Mouse (Mus musculus) hindbrain, embryonic 11.5 days (tissue): Measurements from ENCODE around the gene Lrrfip2. TPM values are rescaled to one million over a fixed set of nuclear protein-coding genes. Genes with fewer than 3 reads are reported as not detected.

ENCODE experiments used
- ATAC-seq: fragments of 200-750 bp; cut with Nextera tagmentation; 2 replicates; pipeline ENCODE4 v1.8.0; 2017; ENCODE audit warnings: mild to moderate bottlenecking, moderate TSS enrichment, moderate library complexity; ENCODE audit not compliant: low FRiP score
- DNase-seq: peaks from one replicate; pipeline ENCODE4 v3.0.0-alpha.2; 2015; ENCODE audit warnings: low spot score
- H3K27ac ChIP-seq: fragments of 300-500 bp; sonication (generic); 2 replicates; pipeline ENCODE4 v1.5.1; 2014; ENCODE audit warnings: mild to moderate bottlenecking, low read depth, low read length
- H3K27me3 ChIP-seq: fragments of 300-500 bp; sonication (generic); 2 replicates; pipeline ENCODE4 v1.6.1; 2014; ENCODE audit warnings: mild to moderate bottlenecking, low read length, moderate library complexity, mixed read lengths; ENCODE audit not compliant: control insufficient read depth, insufficient read depth
- H3K36me3 ChIP-seq: fragments of 300-500 bp; sonication (generic); 2 replicates; pipeline ENCODE4 v1.6.1; 2014; ENCODE audit warnings: mild to moderate bottlenecking, low read length, moderate library complexity, mixed read lengths; ENCODE audit not compliant: control insufficient read depth, insufficient read depth
- H3K4me1 ChIP-seq: fragments of 300-500 bp; sonication (generic); replicated peaks from 2 replicates; pipeline ENCODE4 v1.6.1; 2014; ENCODE audit warnings: low read length, mixed read lengths; ENCODE audit not compliant: control insufficient read depth, insufficient read depth
- H3K4me2 ChIP-seq: fragments of 300-500 bp; sonication (generic); replicated peaks from 2 replicates; pipeline ENCODE4 v1.6.1; 2014; ENCODE audit warnings: mild to moderate bottlenecking, low read depth, low read length
- H3K4me3 ChIP-seq: fragments of 300-500 bp; sonication (generic); 2 replicates; pipeline ENCODE4 v1.5.1; 2014; ENCODE audit warnings: low read depth, low read length
- H3K9ac ChIP-seq: fragments of 300-500 bp; sonication (generic); 2 replicates; pipeline ENCODE4 v1.6.1; 2014; ENCODE audit warnings: low read depth, low read length
- H3K9me3 ChIP-seq: fragments of 300-500 bp; sonication (generic); 2 replicates; pipeline ENCODE4 v1.6.1; 2016; ENCODE audit warnings: low read length; ENCODE audit not compliant: control insufficient read depth
- WGBS: fragments of 180-500 bp; shearing (Covaris S2); extraction: QIAGEN DNeasy Blood & Tissue Kit; methylation state at CpG from one replicate; pipeline ENCODE4 v1.1.7; 2014; 5-methylcytosine and 5-hydroxymethylcytosine counted together
- polyA plus RNA-seq: library from polyadenylated mRNA; unstranded; fragments of >200 nt; fragmentation: Nextera tagmentation; extraction: Ambion mirVana; gene quantifications from 2 replicates; pipeline ENCODE4 v1.2.1, GENCODE M21; 2014

The Lrrfip2 gene
- polyA plus RNA-seq, 1 experiment from 2014 or later, result 57.4 TPM

DNA sequence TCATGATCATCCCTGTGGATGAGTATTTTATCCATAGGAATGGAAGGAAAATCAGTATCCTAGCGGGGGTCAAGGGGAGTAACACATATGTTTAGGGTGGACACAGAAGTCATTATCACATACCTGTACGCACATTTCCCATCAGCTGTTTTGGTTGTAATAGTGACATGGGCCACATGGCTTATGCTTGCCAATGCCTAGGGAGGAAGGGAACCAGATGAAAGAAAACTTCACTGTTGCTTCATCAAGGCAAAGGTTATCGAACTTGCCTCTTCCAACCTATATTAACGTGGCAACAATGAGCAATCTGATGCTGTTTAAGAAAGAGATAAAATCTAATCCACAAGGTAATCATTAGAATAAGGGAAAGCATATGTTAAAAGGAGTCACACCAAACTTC, 144.0 kb downstream of the Lrrfip2 start:
- H3K36me3 ChIP-seq, result no peaks in the 10 kb centered on the region

DNA sequence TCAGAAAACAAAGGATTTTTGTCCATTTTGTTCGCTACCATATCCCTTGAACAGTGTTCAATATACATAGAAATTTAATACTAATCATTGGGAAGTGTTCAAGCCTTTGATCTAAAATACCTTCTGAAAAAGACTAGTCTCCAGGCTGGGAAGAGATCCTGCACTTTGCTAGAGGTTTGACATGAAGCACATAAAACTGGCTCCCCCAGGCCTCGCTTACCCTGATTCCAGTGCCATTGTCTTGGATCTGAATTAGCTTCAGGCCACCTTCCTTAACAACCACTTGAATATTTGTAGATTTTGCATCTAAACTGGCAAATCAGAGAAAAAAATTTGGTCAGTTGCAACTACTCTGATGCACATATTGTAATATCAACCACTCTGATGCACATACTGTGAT, 150.6 kb downstream of the Lrrfip2 start:
- H3K9me3 ChIP-seq, result no peaks in the 10 kb centered on the region
- H3K4me3 ChIP-seq, result no peak overlapping the region
- no peak overlapping the region for H3K9ac ChIP-seq
- H3K27me3 ChIP-seq, result no peaks in the 10 kb centered on the region
- ATAC-seq, result no peak
- WGBS, result 95% methylated on average over 2 of the region's 2 CpGs
- no peak overlapping the region for H3K4me2 ChIP-seq
- peaks cover 4% of the 10 kb centered on the region; the same call in 1 of the 2 replicates for H3K4me1 ChIP-seq
- no peak overlapping the region for H3K27ac ChIP-seq
- no peak for DNase-seq
- no peaks in the 10 kb centered on the region for H3K36me3 ChIP-seq

More for the DNA sequence above, 144.0 kb downstream of the Lrrfip2 start:
- no peak overlapping the region for H3K4me2 ChIP-seq
- no peak overlapping the region for H3K4me3 ChIP-seq
- H3K27ac ChIP-seq, result no peak overlapping the region
- H3K4me1 ChIP-seq, result no peaks in the 10 kb centered on the region
- H3K27me3 ChIP-seq, result no peaks in the 10 kb centered on the region
- ATAC-seq (no peak), DNase-seq (no peak)
- 95% methylated on average over 4 of the region's 4 CpGs for WGBS
- H3K9ac ChIP-seq, result no peak overlapping the region
- H3K9me3 ChIP-seq, result no peaks in the 10 kb centered on the region

DNA sequence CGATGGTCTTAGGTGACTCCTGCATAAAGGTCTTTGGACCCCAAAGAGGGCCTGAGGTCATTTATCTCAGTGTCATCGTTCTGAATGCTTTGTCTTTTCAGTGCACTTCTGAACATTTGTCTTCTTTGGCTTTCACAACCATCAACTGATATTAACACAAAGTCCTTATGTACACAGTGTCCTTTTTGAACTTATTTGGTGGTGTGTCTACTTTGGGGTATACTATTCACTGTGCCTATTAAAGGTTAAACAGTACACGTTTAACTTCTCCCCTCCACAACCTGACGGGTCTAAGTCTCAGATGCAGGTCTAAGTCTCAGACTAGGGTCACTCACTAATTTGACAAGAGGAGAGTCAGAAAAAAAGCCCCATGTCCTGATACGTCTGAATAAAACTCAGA, 153.2 kb downstream of the Lrrfip2 start:
- WGBS, result 11% methylated on average over 5 of the region's 5 CpGs

DNA sequence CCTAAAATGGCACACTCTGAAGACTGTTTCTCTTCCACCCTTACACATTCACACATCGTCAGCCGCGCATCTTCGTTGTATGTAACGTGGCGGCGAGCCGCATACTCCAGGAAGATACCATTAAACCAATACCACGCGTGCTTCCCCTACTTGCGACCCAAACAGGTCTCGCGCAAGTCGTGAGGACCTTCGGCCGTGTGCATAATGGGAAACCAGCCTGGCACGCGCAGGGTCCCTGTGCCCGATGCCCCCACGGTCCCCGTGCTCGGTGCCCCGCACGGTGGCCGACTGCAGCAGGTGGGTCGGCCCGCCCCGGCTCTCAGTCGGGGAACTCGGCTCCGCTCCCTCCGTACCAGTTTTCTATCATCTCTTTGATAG, 153.7 kb downstream of the Lrrfip2 start:
- under 1% methylated on average over 32 of the region's 32 CpGs for WGBS
- H3K9me3 ChIP-seq, result no peaks in the 10 kb centered on the region
- peaks cover 8% of the 10 kb centered on the region for H3K4me1 ChIP-seq
- peak overlapping the region; percentile 56 for H3K4me2 ChIP-seq
- peak overlapping the region; percentile 76 for H3K9ac ChIP-seq
- peak overlapping the region; percentile 74 for H3K4me3 ChIP-seq
- no peaks in the 10 kb centered on the region for H3K36me3 ChIP-seq
- no peaks in the 10 kb centered on the region for H3K27me3 ChIP-seq
- H3K27ac ChIP-seq, result peak overlapping the region; percentile 88
- ATAC-seq (peak; percentile 80), DNase-seq (no peak)

More for the DNA sequence above, 153.2 kb downstream of the Lrrfip2 start:
- peak overlapping the region; percentile 76 for H3K9ac ChIP-seq
- no peaks in the 10 kb centered on the region for H3K9me3 ChIP-seq
- H3K36me3 ChIP-seq, result no peaks in the 10 kb centered on the region
- H3K4me3 ChIP-seq, result peak overlapping the region; percentile 74
- H3K4me1 ChIP-seq, result peaks cover 8% of the 10 kb centered on the region
- no peak for DNase-seq
- H3K4me2 ChIP-seq, result peak overlapping the region; percentile 56
- peak overlapping the region; percentile 88 for H3K27ac ChIP-seq
- ATAC-seq, result no peak
- no peaks in the 10 kb centered on the region for H3K27me3 ChIP-seq

DNA sequence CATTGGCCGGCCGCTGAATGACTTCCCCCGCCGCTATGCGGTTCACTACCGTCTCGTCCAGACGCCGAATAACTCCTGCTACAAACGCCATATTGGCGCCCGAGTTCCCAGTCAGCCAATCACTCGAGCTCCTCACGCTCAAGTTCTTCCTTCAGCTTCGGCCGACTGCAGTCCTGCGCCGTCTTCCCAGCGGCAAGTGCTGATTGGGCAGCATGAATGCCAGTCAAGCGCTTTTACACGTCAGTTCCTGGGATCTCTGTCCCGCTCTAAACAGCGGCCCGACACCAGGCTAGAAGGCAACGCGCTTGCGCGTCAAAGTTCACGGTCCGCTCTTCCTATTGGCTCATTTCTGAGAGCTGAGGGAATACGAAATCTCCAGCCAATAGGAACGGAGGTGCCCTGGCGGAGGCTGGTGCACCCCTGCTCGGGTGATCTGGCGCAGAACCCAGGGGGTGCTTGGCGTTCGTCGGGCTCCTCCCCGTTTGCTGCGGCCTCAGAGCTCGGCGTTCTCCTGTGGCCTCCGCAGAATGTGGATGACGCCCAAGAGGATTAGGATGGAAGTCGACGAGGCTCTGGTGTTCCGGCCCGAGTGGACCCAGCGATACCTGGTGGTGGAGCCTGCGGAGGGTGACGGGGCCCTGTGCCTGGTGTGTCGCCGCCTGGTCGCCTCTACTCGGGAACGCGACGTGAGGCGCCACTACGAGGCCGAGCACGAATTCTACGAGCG, 154.2 kb downstream of the Lrrfip2 start, which contains the start of the genes Mlh1 and Epm2aip1:
TSS of gene Mlh1 (minus strand) at position 358 of the 727 bp plus-strand sequence.
TSS of gene Epm2aip1 (plus strand) at position 496 of the 727 bp plus-strand sequence.
- peak; percentile 100 for ATAC-seq
- under 1% methylated on average over 62 of the region's 64 CpGs for WGBS
- Histone ChIP-seq H3K9me3 (no peaks in the 10 kb centered on the region), H3K9ac (peak within 1 kb of the TSS; percentile 76), H3K4me1 (peaks cover 8% of the 10 kb centered on the region), H3K27me3 (no peaks in the 10 kb centered on the region), H3K4me3 (peak within 1 kb of the TSS; percentile 74), H3K27ac (peak within 1 kb of the TSS; percentile 89), H3K4me2 (peak within 1 kb of the TSS; percentile 68), H3K36me3 (no peaks in the 10 kb centered on the region)
- peak; percentile 99 for DNase-seq

DNA sequence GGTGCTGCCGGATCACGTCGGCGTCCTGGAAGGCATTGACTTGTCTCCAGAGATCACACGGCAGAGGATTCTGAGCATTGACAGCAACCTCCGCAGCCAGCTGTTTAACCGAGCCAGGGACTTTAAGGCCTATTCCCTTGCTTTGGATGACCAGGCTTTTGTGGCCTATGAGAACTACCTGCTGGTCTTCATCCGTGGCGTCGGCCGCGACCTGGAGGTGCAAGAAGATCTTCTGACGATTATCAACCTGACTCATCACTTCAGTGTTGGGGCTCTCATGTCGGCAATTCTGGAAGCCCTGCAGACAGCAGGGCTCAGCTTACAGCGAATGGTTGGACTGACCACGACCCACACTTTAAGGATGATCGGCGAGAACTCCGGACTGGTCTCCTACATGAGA, 155.0 kb downstream of the Lrrfip2 start:
- Histone ChIP-seq H3K9me3 (no peaks in the 10 kb centered on the region), H3K36me3 (no peaks in the 10 kb centered on the region), H3K27ac (peak overlapping the region; percentile 89), H3K9ac (peak overlapping the region; percentile 76), H3K4me1 (peaks cover 8% of the 10 kb centered on the region), H3K27me3 (no peaks in the 10 kb centered on the region), H3K4me3 (peak overlapping the region; percentile 74), H3K4me2 (peak overlapping the region; percentile 68)
- DNase-seq, result no peak
- WGBS, result 15% methylated on average over 19 of the region's 19 CpGs
- ATAC-seq, result no peak

- ATAC-seq, result no peak
- 83% methylated on average over 15 of the region's 15 CpGs for WGBS
- Histone ChIP-seq H3K9ac (peak overlapping the region; percentile 76; the same call in 1 of the 2 replicates), H3K4me3 (peak overlapping the region; percentile 74), H3K27ac (no peak overlapping the region), H3K4me1 (peaks cover 8% of the 10 kb centered on the region), H3K36me3 (no peaks in the 10 kb centered on the region), H3K9me3 (no peaks in the 10 kb centered on the region), H3K4me2 (peak overlapping the region; percentile 68), H3K27me3 (no peaks in the 10 kb centered on the region)
- no peak for DNase-seq
Observed at GRCm38 (mm10) chr9:111272996-111273785, 155.8 kb downstream of the Lrrfip2 start.

DNA sequence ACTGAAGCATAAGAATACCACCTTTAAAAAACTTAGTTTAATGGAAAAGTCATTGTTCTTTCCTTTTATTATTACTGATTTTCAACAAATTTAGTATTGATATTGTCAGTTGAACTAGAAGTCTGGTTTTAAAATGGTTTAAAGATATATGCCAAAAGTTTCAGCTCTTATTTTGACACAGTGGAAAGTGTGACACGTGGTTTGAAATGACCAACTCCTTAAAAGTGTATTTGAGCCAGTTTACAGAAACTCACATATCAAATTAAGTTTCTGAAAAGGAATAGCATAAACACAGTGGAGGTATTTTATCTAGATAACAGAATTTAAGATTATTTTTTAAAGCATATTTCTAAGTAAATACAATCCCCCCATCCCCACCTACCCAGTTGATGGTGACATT, 156.6 kb downstream of the Lrrfip2 start:
- Histone ChIP-seq H3K4me2 (peak overlapping the region; percentile 4; the same call in 1 of the 2 replicates), H3K4me3 (no peak overlapping the region), H3K9me3 (no peaks in the 10 kb centered on the region), H3K36me3 (no peaks in the 10 kb centered on the region), H3K9ac (no peak overlapping the region), H3K27ac (no peak overlapping the region), H3K4me1 (peaks cover 8% of the 10 kb centered on the region), H3K27me3 (no peaks in the 10 kb centered on the region)
- DNase-seq, result no peak
- no peak for ATAC-seq
- WGBS, result 94% methylated on average over 1 of the region's 1 CpGs
